Mouse (Mus musculus): ENCODE results near the gene Ly6g6e. TPM values are rescaled to one million over a fixed set of nuclear protein-coding genes. Genes with fewer than 3 reads are reported as not detected.

Ly6g6e gene
- total and polyA plus RNA-seq, 3 experiments: 0.23 TPM; not detected in 2

DNA sequence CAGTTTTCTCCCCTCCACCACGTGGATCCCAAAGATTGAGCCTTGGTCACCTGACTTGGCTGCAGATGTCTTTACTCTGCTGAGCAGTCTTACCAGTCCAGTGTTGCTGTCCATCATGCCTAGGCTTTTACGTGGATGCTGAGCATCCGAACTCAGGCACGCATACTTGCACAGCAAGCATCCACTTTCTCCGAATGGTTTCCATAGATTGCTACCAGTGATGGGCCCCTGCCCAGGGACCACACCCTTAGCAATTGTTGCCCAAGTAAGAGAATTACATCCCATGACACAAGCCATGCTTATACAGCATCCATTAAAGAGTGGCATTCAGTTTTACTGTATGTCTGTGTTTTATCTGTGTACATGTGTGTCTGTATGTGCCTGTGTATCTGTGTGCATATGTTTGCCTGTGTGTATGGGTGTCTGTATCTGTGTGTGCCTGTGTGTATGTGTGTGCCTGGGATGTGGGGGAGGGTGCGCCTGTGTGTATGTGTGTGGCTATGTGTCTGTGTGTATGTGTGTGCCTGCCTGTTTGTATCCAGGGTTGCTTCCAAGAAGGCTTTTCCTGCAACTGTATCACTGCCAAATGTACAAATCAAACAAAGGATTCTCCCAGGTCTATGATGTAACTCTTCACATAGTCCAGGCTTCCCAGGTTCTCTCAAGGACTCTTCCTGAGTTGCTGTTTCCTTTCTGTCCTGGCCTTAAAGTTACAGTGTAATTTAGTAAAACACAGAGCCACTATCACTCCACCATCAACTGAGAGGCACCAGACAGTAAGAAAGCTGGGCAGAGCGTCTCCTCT, 20.8 kb upstream of the Ly6g6e start:
- H3K4me1 ChIP-seq (ENCODE audit: control insufficient read depth in 1 of 2, insufficient read depth in 2 of 2, low read length in 2 of 2): peaks cover 0 to 12% of the 10 kb centered on the region in 2 experiments; a peak in 3 of 4 replicates
- no peaks in the 10 kb centered on the region for H3K9me3 ChIP-seq (replicated peaks; ENCODE audit: insufficient read depth, low read length)
- no peak overlapping the region; the same call in 1 of the 2 replicates for H3K27ac ChIP-seq (ENCODE audit: control insufficient read depth, low read depth, low read length)
- peaks cover 16 to 20% of the 10 kb centered on the region in 2 experiments for H3K36me3 ChIP-seq (ENCODE audit: control insufficient read depth in 1 of 2, insufficient read depth in 2 of 2, low read length in 2 of 2)
- H3K9ac ChIP-seq (ENCODE audit: control insufficient read depth, low read depth, low read length, poor library complexity, severe bottlenecking): no peak overlapping the region
- no peak overlapping the region for H3K4me3 ChIP-seq (ENCODE audit: control insufficient read depth in 1 of 2, insufficient read depth in 1 of 2, low read depth in 2 of 2, low read length in 2 of 2)
- DNase-seq (ENCODE audit: low read depth, low spot score): no peak
- H3K27me3 ChIP-seq (ENCODE audit: control insufficient read depth in 1 of 2, insufficient read depth in 2 of 2, low read length in 2 of 2): no peaks in the 10 kb centered on the region
- TF ChIP-seq JUND (IDR thresholded peaks at IDR 0.05; ENCODE audit: low read depth, low read length) (no peak), TBP (IDR thresholded peaks at IDR 0.05; ENCODE audit: low read depth, low read length) (no peak), MAZ (IDR thresholded peaks at IDR 0.05; ENCODE audit: low read depth, low read length) (no peak), ETS1 (IDR thresholded peaks at IDR 0.05; ENCODE audit: low read depth, low read length) (no peak)
- peaks cover 29% of the 10 kb centered on the region for H3K79me2 ChIP-seq (ENCODE audit: control insufficient read depth, insufficient read depth, low read length, poor library complexity)

DNA sequence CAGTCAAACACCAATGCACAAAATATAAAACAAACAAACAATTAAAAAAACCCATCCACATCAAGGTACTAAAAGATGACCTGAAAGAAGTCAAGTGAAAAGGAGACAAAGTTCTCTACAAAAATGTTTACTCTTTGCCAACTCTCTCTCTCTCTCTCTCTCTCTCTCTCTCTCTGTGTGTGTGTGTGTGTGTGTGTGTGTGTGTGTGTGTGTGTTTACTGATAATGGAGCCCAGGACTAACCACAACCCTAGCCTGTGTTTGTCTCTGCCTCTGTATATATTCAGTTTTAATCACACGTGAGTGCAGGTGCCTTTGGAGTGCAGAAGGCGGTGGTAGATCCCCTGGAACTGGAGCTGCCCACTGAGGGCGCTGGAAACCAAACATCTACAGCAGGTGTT, 19.6 kb upstream of the Ly6g6e start:
- peaks cover 0 to 10% of the 10 kb centered on the region in 2 experiments; a peak in 3 of 4 replicates for H3K4me1 ChIP-seq (ENCODE audit: control insufficient read depth in 1 of 2, insufficient read depth in 2 of 2, low read length in 2 of 2)
- peak; percentile 50 for DNase-seq (ENCODE audit: low read depth, low spot score)
- H3K27me3 ChIP-seq (ENCODE audit: control insufficient read depth in 1 of 2, insufficient read depth in 2 of 2, low read length in 2 of 2): no peaks in the 10 kb centered on the region
- no peak overlapping the region for H3K27ac ChIP-seq (ENCODE audit: control insufficient read depth, low read depth, low read length)
- H3K79me2 ChIP-seq (ENCODE audit: control insufficient read depth, insufficient read depth, low read length, poor library complexity): peaks cover 22% of the 10 kb centered on the region
- no peaks in the 10 kb centered on the region for H3K9me3 ChIP-seq (replicated peaks; ENCODE audit: insufficient read depth, low read length)
- no peak overlapping the region for H3K4me3 ChIP-seq (ENCODE audit: control insufficient read depth in 1 of 2, insufficient read depth in 1 of 2, low read depth in 2 of 2, low read length in 2 of 2)
- no peak overlapping the region for H3K9ac ChIP-seq (ENCODE audit: control insufficient read depth, low read depth, low read length, poor library complexity, severe bottlenecking)
- TF ChIP-seq MYC (IDR thresholded peaks at IDR 0.05; ENCODE audit: low read depth, low read length) (no peak), ELF1 (IDR thresholded peaks at IDR 0.05; ENCODE audit: low read depth, low read length) (no peak), KAT2A (conservative IDR thresholded peaks at IDR 0.05; ENCODE audit: low read depth, low read length) (no peak), MXI1 (IDR thresholded peaks at IDR 0.05; ENCODE audit: low read depth, low read length) (peak; percentile 42; the same call in 1 of the 2 replicates), TAL1 (IDR thresholded peaks at IDR 0.05; ENCODE audit: low read length) (peak; percentile 35; the same call in 1 of the 2 replicates), TBP (IDR thresholded peaks at IDR 0.05; ENCODE audit: low read depth, low read length) (0 out of 2 replicates have a peak, but pooled peaks have one; percentile 8), SMC3 (IDR thresholded peaks at IDR 0.05; ENCODE audit: low read depth, low read length) (no peak), POLR2AphosphoS2 (IDR thresholded peaks at IDR 0.05; ENCODE audit: low read length) (no peak), SIN3A (IDR thresholded peaks at IDR 0.05; ENCODE audit: low read length) (peak; percentile 59; the same call in 1 of the 2 replicates), CTCF (IDR thresholded peaks at IDR 0.05 in 2 of 3, conservative IDR thresholded peaks at IDR 0.05 in 1 of 3; ENCODE audit: control insufficient read depth in 1 of 3, insufficient read depth in 1 of 3, low read depth in 2 of 3, low read length in 3 of 3, poor library complexity in 1 of 3, severe bottlenecking in 1 of 3) (no peak), GABPA (IDR thresholded peaks at IDR 0.05; ENCODE audit: low read depth, low read length) (no peak), BHLHE40 (IDR thresholded peaks at IDR 0.05; ENCODE audit: borderline replicate concordance, low read depth, low read length) (peak; percentile 53; the same call in 1 of the 2 replicates), MEF2A (IDR thresholded peaks at IDR 0.05; ENCODE audit: extremely low read depth, insufficient replicate concordance, low read depth, low read length, poor library complexity, severe bottlenecking) (no peak), TCF12 (IDR thresholded peaks at IDR 0.05; ENCODE audit: low read depth, low read length) (peak; percentile 45; the same call in 1 of the 2 replicates), ETS1 (IDR thresholded peaks at IDR 0.05; ENCODE audit: low read depth, low read length) (peak; percentile 42; the same call in 1 of the 2 replicates), CHD2 (IDR thresholded peaks at IDR 0.05; ENCODE audit: low read length) (no peak), JUND (IDR thresholded peaks at IDR 0.05; ENCODE audit: low read depth, low read length) (peak; percentile 69; the same call in 1 of the 2 replicates), CHD1 (IDR thresholded peaks at IDR 0.05; ENCODE audit: low read depth, low read length) (no peak), ZC3H11A (IDR thresholded peaks at IDR 0.05; ENCODE audit: low read depth, low read length) (no peak), EP300 (IDR thresholded peaks at IDR 0.05; ENCODE audit: low read depth in 1 of 2, low read length in 2 of 2) (peak; percentile 17 to 52; a peak in 2 of 4 replicates)
- H3K36me3 ChIP-seq (ENCODE audit: control insufficient read depth in 1 of 2, insufficient read depth in 2 of 2, low read length in 2 of 2): peaks cover 16 to 18% of the 10 kb centered on the region in 2 experiments
